ENCODE assay signal across 30 mouse cellular contexts in the genomic region with DNA sequence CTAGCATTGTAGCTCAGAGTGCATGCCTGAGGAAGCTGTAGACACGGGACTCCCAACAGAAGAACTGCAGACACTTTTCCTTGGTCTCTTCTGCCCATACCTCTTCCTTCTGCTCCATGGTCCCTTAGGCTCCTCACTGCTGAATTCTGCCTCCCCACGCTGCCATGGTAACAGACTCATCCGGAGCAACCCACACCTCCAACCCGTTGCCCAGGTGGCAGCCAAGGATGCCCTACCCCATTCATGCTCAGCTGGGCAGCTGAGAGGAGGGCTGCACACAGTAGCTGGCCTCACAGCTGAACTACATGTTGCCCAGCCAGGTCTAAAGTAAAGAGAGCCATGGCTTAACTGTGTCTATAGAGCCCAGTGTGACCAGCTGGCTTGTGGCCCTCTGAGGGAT. TPM values are rescaled to one million over a fixed set of nuclear protein-coding genes. Genes with fewer than 3 reads are reported as not detected.
DNase-seq lines count a peak whose midpoint lies in the region; ATAC-seq and TF ChIP-seq lines count a peak whose summit lies in the region.
"Had no signal": no experiment of that assay in that cellular context is flagged by ENCODE, and none has a peak within 500 bp of the region (broad histone marks: within the 10 kb centered on the region; RNA-seq: fewer than 3 reads in every experiment).

No protein-coding gene starts in this region.

- no peak for TF ChIP-seq POLR2A in spleen, adult 2 months (IDR thresholded peaks at IDR 0.05; ENCODE audit: low read depth, low read length)

- TF ChIP-seq CTCF in layer of hippocampus, adult 2 months (conservative IDR thresholded peaks at IDR 0.05), result no peak
- no peak for TF ChIP-seq CTCF in spleen, adult 2 months (IDR thresholded peaks at IDR 0.05; ENCODE audit: extremely low read depth, insufficient read depth, insufficient read length, insufficient replicate concordance)

- DNase-seq in layer of hippocampus, adult 2 months (ENCODE audit: low spot score in 2 of 2), result no peak
- DNase-seq in layer of hippocampus, postnatal 10 days (ENCODE audit: low spot score in 2 of 2), result no peak
- DNase-seq in spleen, adult 2 months (ENCODE audit: low read depth in 1 of 2, low spot score in 2 of 2), result no peak
- no peak for DNase-seq in spleen, adult 18-20 months
- DNase-seq in kidney, adult 8-10 months, result no peak
- DNase-seq: adrenal gland, adult 2 months; adrenal gland, postnatal 36 days; cerebellum, adult 11 months; cerebellum, adult 9-10 months; embryo, embryonic 11 days; gastrocnemius, postnatal 10 days; heart, postnatal 14 days; kidney, adult 11 months; kidney, postnatal 36 days; layer of hippocampus, adult 9-11 months; retina, postnatal 1 day; right cerebral cortex, postnatal 14 days; thymus, postnatal 14 days had no signal

- peaks cover 55% of the 10 kb centered on the region; the same call in 1 of the 2 replicates for H3K4me1 ChIP-seq in spleen, adult 2 months (ENCODE audit: control insufficient read depth, insufficient read depth, insufficient read length)
- peaks cover 30% of the 10 kb centered on the region for H3K4me1 ChIP-seq in liver, embryonic 16.5 days (ENCODE audit: control insufficient read depth, low read depth, low read length)
- H3K4me1 ChIP-seq: hindbrain, embryonic 15.5 days; midbrain, embryonic 15.5 days; neural tube, embryonic 15.5 days had no signal

- WGBS in spleen, adult 2 months, result 39% methylated on average over 4 of the region's 4 CpGs
- WGBS in liver, embryonic 16.5 days (ENCODE audit: insufficient replicate concordance), result 66% methylated on average over 4 of the region's 4 CpGs

- peak overlapping the region; percentile 8; the same call in 1 of the 2 replicates for H3K27ac ChIP-seq in layer of hippocampus, adult 2 months
- peak overlapping the region; percentile 54 for H3K27ac ChIP-seq in spleen, adult 2 months (ENCODE audit: insufficient read depth, low read length)
- peak overlapping the region; percentile 69 for H3K27ac ChIP-seq in liver, embryonic 16.5 days (ENCODE audit: low read length)
- H3K27ac ChIP-seq: embryonic facial prominence, embryonic 12.5 days; hindbrain, embryonic 10.5 days; hindbrain, embryonic 15.5 days; kidney, embryonic 15.5 days; lung, embryonic 15.5 days; midbrain, embryonic 15.5 days; neural tube, embryonic 15.5 days had no signal

- no peak overlapping the region for H3K4me3 ChIP-seq in layer of hippocampus, adult 2 months
- no peak overlapping the region for H3K4me3 ChIP-seq in spleen, adult 2 months (ENCODE audit: extremely low read depth, insufficient read depth, insufficient read length)
- no peak overlapping the region for H3K4me3 ChIP-seq in liver, embryonic 16.5 days (ENCODE audit: low read depth, low read length)
- H3K4me3 ChIP-seq: embryonic facial prominence, embryonic 12.5 days; hindbrain, embryonic 10.5 days; hindbrain, embryonic 15.5 days; kidney, embryonic 15.5 days; lung, embryonic 15.5 days; midbrain, embryonic 15.5 days; neural tube, embryonic 15.5 days had no signal

- no peak overlapping the region for H3K4me2 ChIP-seq in liver, embryonic 16.5 days (ENCODE audit: low read depth, low read length)
- H3K4me2 ChIP-seq: embryonic facial prominence, embryonic 12.5 days; hindbrain, embryonic 15.5 days; kidney, embryonic 15.5 days; lung, embryonic 15.5 days; midbrain, embryonic 15.5 days; neural tube, embryonic 15.5 days had no signal

- no peak overlapping the region for H3K9ac ChIP-seq in liver, embryonic 16.5 days (ENCODE audit: low read depth, low read length)
- H3K9ac ChIP-seq: embryonic facial prominence, embryonic 12.5 days; hindbrain, embryonic 15.5 days; kidney, embryonic 15.5 days; lung, embryonic 15.5 days; midbrain, embryonic 15.5 days; neural tube, embryonic 15.5 days had no signal

- no peak for ATAC-seq in liver, embryonic 16.5 days (ENCODE audit: low read depth)
- no peak for ATAC-seq in CD4-positive, CD25-positive, alpha-beta regulatory T cell, adult 4 months
- ATAC-seq: activated CD4-positive, CD25-positive, alpha-beta regulatory T cell, adult 4 months; forebrain, embryonic 14.5 days; inflammation-experienced regulatory T-cells, adult 6 months; midbrain, embryonic 15.5 days had no signal

- no peaks in the 10 kb centered on the region for H3K36me3 ChIP-seq in spleen, adult 2 months (ENCODE audit: control insufficient read depth, insufficient read depth, low read length)
- no peaks in the 10 kb centered on the region for H3K36me3 ChIP-seq in liver, embryonic 16.5 days (ENCODE audit: control insufficient read depth, insufficient read depth)
- H3K36me3 ChIP-seq: embryonic facial prominence, embryonic 12.5 days; hindbrain, embryonic 10.5 days; kidney, embryonic 15.5 days; lung, embryonic 15.5 days; midbrain, embryonic 15.5 days had no signal

- no peaks in the 10 kb centered on the region for H3K27me3 ChIP-seq in spleen, adult 2 months (ENCODE audit: control insufficient read depth, insufficient read depth, low read length)
- H3K27me3 ChIP-seq in liver, embryonic 16.5 days (ENCODE audit: control insufficient read depth, insufficient read depth, low read depth, low read length), result no peaks in the 10 kb centered on the region
- H3K27me3 ChIP-seq: embryonic facial prominence, embryonic 12.5 days; hindbrain, embryonic 15.5 days; kidney, embryonic 15.5 days; lung, embryonic 15.5 days; midbrain, embryonic 15.5 days; neural tube, embryonic 15.5 days had no signal

- no peaks in the 10 kb centered on the region for H3K9me3 ChIP-seq in liver, embryonic 16.5 days (replicated peaks; ENCODE audit: control insufficient read depth, low read length)
- H3K9me3 ChIP-seq: embryonic facial prominence, embryonic 12.5 days; hindbrain, embryonic 15.5 days; kidney, embryonic 15.5 days; lung, embryonic 15.5 days; midbrain, embryonic 15.5 days; neural tube, embryonic 15.5 days had no signal

RNA-seq across cellular contexts. Expression of gene Get4, which starts 36.5 kb away (rescaled TPM):
- total RNA-seq in layer of hippocampus, adult 2 months (2021), result 10 to 100 TPM; 52.5 to 53.8 TPM
- 10 to 100 TPM; 51.7 to 60.2 TPM for total RNA-seq in layer of hippocampus, postnatal 10 days (2021)
- 91.4 and 137 TPM in 2 replicates for polyA plus RNA-seq in spleen, adult 2 months (2012; rRNA removed)
- polyA plus RNA-seq in liver, embryonic 16.5 days (2015; fragmentation: Nextera tagmentation; extraction: Ambion mirVana), result 90.0 and 98.0 TPM in 2 replicates
- 10 to 100 TPM; 12.5 to 12.6 TPM for polyA plus RNA-seq in CD4-positive, CD25-positive, alpha-beta regulatory T cell, adult 4 months (2017; shearing (Covaris generic))

RNA-seq across cellular contexts. Expression of gene Adap1, which starts 36.8 kb away (rescaled TPM):
- 100 to 1,000 TPM; 162 to 171 TPM for total RNA-seq in layer of hippocampus, adult 2 months (2021)
- 100 to 1,000 TPM; 255 to 270 TPM for total RNA-seq in layer of hippocampus, postnatal 10 days (2021)
- polyA plus RNA-seq in spleen, adult 2 months (2012; rRNA removed), result 23.2 and 29.5 TPM in 2 replicates
- polyA plus RNA-seq in liver, embryonic 16.5 days (2015; fragmentation: Nextera tagmentation; extraction: Ambion mirVana), result 1.1 and 1.3 TPM in 2 replicates
- 1 to 10 TPM; 4.8 to 6.0 TPM for polyA plus RNA-seq in CD4-positive, CD25-positive, alpha-beta regulatory T cell, adult 4 months (2017; shearing (Covaris generic))

Comparison
In these comparisons a context has a peak if more than half of its experiments do, and no peak if none do; other contexts are left out.
1. H3K27ac ChIP-seq: peak in every context shown above with its lines; median percentile 69 in liver, embryonic 16.5 days; 54 in spleen, adult 2 months; 8 in layer of hippocampus, adult 2 months.